Comparison of ENCODE assay signal across 7 mouse cellular contexts in genomic region chrX:48343461-48343952, GRCm38 (mm10). TPM values are rescaled to one million over a fixed set of nuclear protein-coding genes. Genes with fewer than 3 reads are reported as not detected.
A peak's percentile ranks its signal among the peaks of the same experiment; 100 is the strongest.
DNase-seq lines count a peak whose midpoint lies in the region; ATAC-seq lines count a peak whose summit lies in the region.

No protein-coding gene starts in this region.

- peak overlapping the region; percentile 60 for H3K9ac ChIP-seq in embryonic facial prominence, embryonic 11.5 days (replicated peaks; ENCODE audit: low read length)
- peak overlapping the region; percentile 73 for H3K9ac ChIP-seq in midbrain, embryonic 13.5 days (replicated peaks)

- peak overlapping the region; percentile 67 for H3K4me2 ChIP-seq in embryonic facial prominence, embryonic 11.5 days (ENCODE audit: low read depth, low read length)
- H3K4me2 ChIP-seq in midbrain, embryonic 13.5 days (replicated peaks): peak overlapping the region; percentile 70

- peak overlapping the region; percentile 56 for H3K4me3 ChIP-seq in embryonic facial prominence, embryonic 11.5 days (ENCODE audit: low read depth, low read length)
- peak overlapping the region; percentile 64 for H3K4me3 ChIP-seq in limb, embryonic 10.5 days
- H3K4me3 ChIP-seq in midbrain, embryonic 13.5 days (replicated peaks): peak overlapping the region; percentile 61

- H3K9me3 ChIP-seq in embryonic facial prominence, embryonic 11.5 days (replicated peaks; ENCODE audit: control insufficient read depth, low read length): no peaks in the 10 kb centered on the region
- no peaks in the 10 kb centered on the region for H3K9me3 ChIP-seq in limb, embryonic 10.5 days (replicated peaks)
- H3K9me3 ChIP-seq in midbrain, embryonic 13.5 days: no peaks in the 10 kb centered on the region

- no peaks in the 10 kb centered on the region for H3K36me3 ChIP-seq in embryonic facial prominence, embryonic 11.5 days (replicated peaks; ENCODE audit: control insufficient read depth, insufficient read depth, low read depth, low read length)
- H3K36me3 ChIP-seq in limb, embryonic 10.5 days: no peaks in the 10 kb centered on the region
- H3K36me3 ChIP-seq in midbrain, embryonic 13.5 days: no peaks in the 10 kb centered on the region

- 11% methylated on average over 24 of the region's 36 CpGs for WGBS in embryonic facial prominence, embryonic 11.5 days
- WGBS in limb, embryonic 10.5 days: 3% methylated on average over 35 of the region's 36 CpGs
- 11% methylated on average over 23 of the region's 36 CpGs for WGBS in midbrain, embryonic 13.5 days

- DNase-seq in adrenal gland, postnatal 14 days: peak; percentile 93
- DNase-seq in embryonic facial prominence, embryonic 11.5 days (ENCODE audit: low spot score): peak; percentile 89
- DNase-seq in kidney, adult 11 months: peak; percentile 87
- DNase-seq in limb, embryonic 10.5 days (ENCODE audit: low spot score): peak; percentile 86
- DNase-seq in spleen, adult 12 weeks (ENCODE audit: low spot score): peak; percentile 73

- ATAC-seq in embryonic facial prominence, embryonic 11.5 days (replicated peaks; ENCODE audit: insufficient number of reproducible peaks, low FRiP score, low TSS enrichment, low read depth): peak; percentile 87
- ATAC-seq in granulocyte monocyte progenitor cell, adult 5-6 weeks (replicated peaks; ENCODE audit: poor library complexity, severe bottlenecking): peak; percentile 79
- ATAC-seq in midbrain, embryonic 13.5 days: peak; percentile 96

- H3K27me3 ChIP-seq in embryonic facial prominence, embryonic 11.5 days (ENCODE audit: control insufficient read depth, insufficient read depth, low read length): 0 out of 2 replicates have a peak, but pooled peaks cover 3% of the 10 kb centered on the region
- H3K27me3 ChIP-seq in limb, embryonic 10.5 days (ENCODE audit: low read depth, poor library complexity, severe bottlenecking): peaks cover 77% of the 10 kb centered on the region
- H3K27me3 ChIP-seq in midbrain, embryonic 13.5 days: no peaks in the 10 kb centered on the region

- no peaks in the 10 kb centered on the region for H3K4me1 ChIP-seq in embryonic facial prominence, embryonic 11.5 days (ENCODE audit: control insufficient read depth, insufficient read depth, low read length)
- peaks cover 10% of the 10 kb centered on the region; the same call in 1 of the 2 replicates for H3K4me1 ChIP-seq in limb, embryonic 10.5 days
- peaks cover 15% of the 10 kb centered on the region for H3K4me1 ChIP-seq in midbrain, embryonic 13.5 days (replicated peaks)

- no peak overlapping the region; the same call in 1 of the 2 replicates for H3K27ac ChIP-seq in embryonic facial prominence, embryonic 11.5 days (replicated peaks; ENCODE audit: low read depth, low read length)
- H3K27ac ChIP-seq in limb, embryonic 10.5 days: peak overlapping the region; percentile 70
- H3K27ac ChIP-seq in midbrain, embryonic 13.5 days: peak overlapping the region; percentile 82

RNA-seq across cellular contexts. Expression of gene Bcorl1, which starts 2.3 kb away (rescaled TPM):
- 9.8 and 10.1 TPM in 2 replicates for total RNA-seq in adrenal gland, postnatal 14 days (2021)
- polyA plus RNA-seq in embryonic facial prominence, embryonic 11.5 days (2014; fragmentation: Nextera tagmentation; extraction: Ambion mirVana): 3.2 and 5.0 TPM in 2 replicates
- total RNA-seq in granulocyte monocyte progenitor cell, adult 5-6 weeks (2014; fragmentation: Nextera tagmentation): 15.5 and 16.6 TPM in 2 replicates
- 3.0 and 9.1 TPM in 2 replicates for total RNA-seq in granulocyte monocyte progenitor cell, adult 5-6 weeks (2017)
- polyA plus RNA-seq in limb, embryonic 10.5 days (2016; fragmentation: Nextera tagmentation; extraction: Ambion mirVana): 3.9 and 4.4 TPM in 2 replicates
- polyA plus RNA-seq in midbrain, embryonic 13.5 days (2015; fragmentation: Nextera tagmentation; extraction: Ambion mirVana): 6.6 TPM in 2 replicates
